Mouse (Mus musculus) heart, postnatal 4 days (tissue): Measurements from ENCODE around the gene Gm6614. TPM values are rescaled to one million over a fixed set of nuclear protein-coding genes. Genes with fewer than 3 reads are reported as not detected.
A peak's percentile ranks its signal among the peaks of the same experiment; 100 is the strongest.
"Not testable (repeated sequence)": the region's sequence is repeated elsewhere in the genome, so short reads cannot be mapped to it uniquely, and the experiment has no call there.

ENCODE experiments used
- DNase-seq: peaks from one replicate; pipeline ENCODE4 v3.0.0; 2021
- total RNA-seq, 2 experiments: library from RNA; stranded (reverse); gene quantifications; 2 replicates each; pipeline ENCODE4 v1.2.3; 2021

Gene Gm6614
- total RNA-seq: not detected

GRCm38 (mm10) chr6:142011364-142011955 is at the start of gene Gm6614:
TSS of gene Gm6614 (minus strand) at chr6:142011414.
- DNase-seq: no peak

DNA sequence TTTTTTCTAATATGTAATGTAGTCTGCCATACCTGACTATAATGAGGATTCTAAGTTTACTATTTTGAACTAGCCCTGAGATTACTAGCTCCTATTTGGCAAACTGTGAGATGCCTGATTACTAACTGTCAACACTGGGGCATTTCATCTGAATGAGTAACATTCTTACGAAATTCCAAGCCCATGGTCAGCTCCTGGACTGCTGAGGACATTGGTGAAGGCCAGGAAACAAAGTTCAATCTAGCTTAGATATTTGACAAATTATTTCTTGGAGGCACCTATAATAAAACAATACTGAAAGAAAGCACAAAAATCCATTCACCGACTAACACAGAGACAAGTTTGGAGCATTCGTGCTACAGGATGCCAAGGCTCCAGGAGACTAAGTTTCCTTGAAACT is 47.1 kb upstream of the Gm6614 start:
- DNase-seq: not testable (repeated sequence)

DNA sequence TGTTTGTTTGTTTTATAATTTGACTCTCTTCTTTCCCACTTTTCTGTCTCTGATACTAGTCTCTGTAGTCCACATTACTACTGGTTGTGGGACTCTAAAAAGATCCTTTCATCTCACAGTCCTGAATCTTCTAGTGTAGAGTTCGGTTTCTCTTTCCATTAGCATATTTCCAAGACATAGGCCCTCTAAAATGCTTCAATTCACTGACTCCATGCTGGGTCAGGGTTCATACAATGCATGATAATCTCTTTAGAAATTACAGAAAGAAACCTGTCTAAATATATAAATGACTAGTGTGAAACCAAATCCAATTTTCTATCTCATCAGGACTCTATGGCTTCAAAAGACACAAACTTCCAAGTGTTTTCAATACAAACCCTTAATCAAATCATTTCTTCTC is 36.5 kb upstream of the Gm6614 start:
- DNase-seq: no peak

- DNase-seq: no peak
Measured at GRCm38 (mm10) chr6:142045746-142046145, 34.5 kb upstream of the Gm6614 start.

DNA sequence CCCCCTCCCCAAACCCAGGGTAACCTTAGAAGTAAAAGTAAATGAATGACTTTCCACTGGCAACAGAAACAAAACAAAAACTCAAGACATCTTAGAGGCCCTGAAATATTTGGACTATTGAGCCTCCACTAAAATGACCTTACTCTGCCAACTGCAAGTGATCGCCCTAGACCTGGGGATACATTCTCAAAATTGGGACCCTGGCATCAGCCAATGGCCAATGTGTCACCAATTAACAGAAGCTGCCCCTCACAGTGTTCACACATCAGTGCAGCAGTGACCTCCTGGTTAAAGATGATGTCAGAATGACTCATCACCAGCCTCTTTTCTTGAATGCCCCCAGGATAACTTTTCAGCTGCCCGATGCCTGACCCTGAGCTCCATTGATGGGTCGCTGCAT is 30.7 kb upstream of the Gm6614 start:
- DNase-seq: no peak

- peak; percentile 39 for DNase-seq
Measured at GRCm38 (mm10) chr6:142040306-142041175, 29.3 kb upstream of the Gm6614 start.

DNA sequence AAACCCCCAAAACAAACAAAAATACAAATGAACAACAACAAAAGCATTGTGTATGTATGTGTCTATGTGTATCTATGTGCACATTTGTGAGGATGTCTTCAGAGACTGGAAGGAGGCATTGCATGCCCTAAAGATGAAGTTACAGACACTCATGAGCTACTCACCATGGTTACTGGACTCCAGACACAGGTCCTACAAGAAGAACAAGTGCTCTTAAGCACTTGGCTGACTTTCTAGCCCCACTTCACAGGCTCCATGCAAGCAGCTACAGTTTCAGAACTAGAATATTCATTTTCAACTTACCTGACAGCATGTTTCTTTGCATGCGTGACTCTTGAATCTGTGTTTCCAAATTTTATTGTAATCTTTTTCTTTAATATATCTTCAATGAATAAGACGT is 24.6 kb upstream of the Gm6614 start:
- DNase-seq: no peak

DNA sequence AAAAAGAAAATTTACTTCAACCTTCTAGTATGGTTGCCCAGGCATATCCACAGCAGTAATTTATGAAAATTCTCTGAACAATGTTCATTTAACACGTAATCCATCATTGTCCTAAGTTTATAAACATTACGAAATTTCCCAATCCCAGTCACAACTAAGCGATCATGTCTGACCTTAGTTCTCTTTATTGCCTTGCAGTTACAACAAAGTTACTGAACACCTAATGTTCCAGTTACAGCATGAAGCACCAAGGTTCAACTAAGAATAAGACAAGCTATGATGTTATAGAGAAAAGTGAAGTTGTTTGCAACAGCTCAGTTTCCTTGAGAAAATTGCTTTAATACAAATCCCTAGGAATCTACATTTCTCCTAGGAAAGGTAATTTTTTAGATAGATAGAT is 10.5 kb upstream of the Gm6614 start:
- no peak for DNase-seq

- no peak for DNase-seq
Measured at GRCm38 (mm10) chr6:141986772-141987171, 24.4 kb downstream of the Gm6614 start.

GRCm38 (mm10) chr6:141984644-141985043 is 26.6 kb downstream of the Gm6614 start:
- DNase-seq: no peak

GRCm38 (mm10) chr6:141962420-141962819 is 48.8 kb downstream of the Gm6614 start:
- DNase-seq: no peak

DNA sequence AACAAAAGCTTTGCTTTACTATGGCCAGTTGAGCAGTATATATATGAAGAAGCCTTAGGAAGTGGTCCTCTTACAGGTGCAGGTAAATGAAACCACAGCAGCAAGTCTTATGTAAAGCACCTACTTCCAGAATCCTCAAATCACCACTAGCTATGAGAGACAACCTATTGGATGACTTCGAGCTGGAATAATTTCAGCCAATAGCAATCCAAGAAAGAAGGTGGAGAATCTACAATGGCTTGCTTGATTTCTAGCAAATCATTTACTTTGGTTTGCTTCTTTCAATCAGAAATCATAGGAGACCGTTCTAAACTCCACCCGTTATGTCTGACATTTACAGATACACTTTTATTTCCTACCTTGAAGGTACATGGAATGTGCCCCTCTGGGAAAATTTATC is 49.4 kb downstream of the Gm6614 start:
- no peak for DNase-seq

DNA sequence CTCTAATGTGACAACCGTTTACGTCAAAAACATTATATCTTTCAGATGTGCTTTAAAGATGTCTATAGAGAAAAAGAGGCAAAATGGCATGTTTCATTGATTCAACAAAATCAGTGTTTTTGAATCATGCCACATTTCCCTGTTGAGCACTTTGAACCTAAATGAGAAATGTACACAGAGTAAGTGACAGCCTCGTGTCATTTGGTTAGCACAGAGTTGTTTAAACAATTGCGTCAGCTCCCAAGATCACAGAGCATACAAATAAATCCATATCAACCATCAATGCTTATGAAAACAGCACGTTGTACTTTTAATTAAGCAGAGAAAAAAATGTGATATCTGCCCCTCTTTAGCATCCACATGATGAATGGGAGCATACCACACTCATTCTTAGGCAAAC is 50.7 kb downstream of the Gm6614 start:
- DNase-seq: no peak

DNA sequence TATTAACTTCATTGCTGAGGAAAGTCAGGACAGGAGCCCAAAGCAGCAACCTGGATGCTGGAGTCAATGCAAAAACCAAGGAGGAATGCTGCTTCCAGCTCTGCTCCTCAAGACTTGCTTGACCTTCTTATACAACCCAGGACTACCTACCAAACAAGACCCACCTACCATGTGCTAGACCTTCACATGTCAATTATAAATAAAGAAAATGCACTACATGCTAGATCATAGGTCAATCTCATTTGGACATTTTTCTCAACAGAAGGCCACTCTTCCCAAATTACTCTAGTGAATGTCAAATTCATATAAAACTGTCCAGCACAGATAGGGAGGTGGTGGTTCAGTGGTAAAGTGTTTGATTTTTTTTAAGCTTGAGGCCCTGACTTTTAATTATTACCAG is 64.4 kb downstream of the Gm6614 start, which contains the start of gene Slco1a1:
Gene Slco1a1, minus strand, starts transcription at position 101 of the 400 bp plus-strand sequence.
- no peak for DNase-seq

GRCm38 (mm10) chr6:141940451-141940850 is 70.8 kb downstream of the Gm6614 start:
- DNase-seq: no peak

Other genes starting within 250 kb of the Gm6614 start
- not detected for gene Gm5724, start 237.6 kb downstream of the Gm6614 start, total RNA-seq
- under 1 TPM; 0.19 to 0.29 TPM for gene Slco1a4, start 155.2 kb downstream of the Gm6614 start, total RNA-seq
- gene Slco1a1, start 64.5 kb downstream of the Gm6614 start, total RNA-seq: not detected
- gene Slco1a6, start 197.1 kb upstream of the Gm6614 start, total RNA-seq: 1 to 10 TPM in 1 of 2 experiments, not detected in 1; 1.1 TPM